Mouse (Mus musculus): ENCODE results near the gene Slc50a1. TPM values are rescaled to one million over a fixed set of nuclear protein-coding genes. Genes with fewer than 3 reads are reported as not detected.

The Slc50a1 gene
- polyA plus RNA-seq, 1 experiment from 2014 or later = 25.8 TPM

DNA sequence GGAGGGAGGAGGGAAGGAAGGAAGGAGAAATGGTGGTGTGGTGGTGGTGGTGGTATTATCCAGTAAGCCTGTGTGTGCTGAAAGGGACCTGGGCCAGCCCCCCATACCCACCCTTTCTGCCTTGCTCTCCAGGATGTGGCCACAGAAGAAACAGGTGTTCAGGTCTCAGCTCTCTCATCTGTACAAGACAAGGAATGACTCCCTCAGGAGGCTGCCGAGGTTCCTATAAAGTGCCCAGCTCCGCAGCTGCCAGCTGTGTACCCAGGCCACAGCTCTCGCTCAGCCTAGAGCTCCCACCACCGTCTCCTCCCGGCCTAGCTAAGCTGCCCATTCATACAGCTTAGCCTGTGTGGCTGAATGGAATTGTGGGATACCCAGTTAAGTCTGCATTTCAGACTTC, 21.9 kb upstream of the Slc50a1 start:
- Histone ChIP-seq H3K4me2 (no peak overlapping the region), H3K36me3 (ENCODE audit: poor library complexity, severe bottlenecking) (no peaks in the 10 kb centered on the region), H3K4me3 (no peak overlapping the region), H3K27ac (no peak overlapping the region), H3K9ac (no peak overlapping the region), H3K4me1 (no peaks in the 10 kb centered on the region), H3K9me3 (replicated peaks) (no peaks in the 10 kb centered on the region), H3K27me3 (no peaks in the 10 kb centered on the region)
- no peak for ATAC-seq
- WGBS = 60% methylated on average over 5 of the region's 5 CpGs

- ATAC-seq = no peak
- no peak overlapping the region for H3K9ac ChIP-seq
- no peaks in the 10 kb centered on the region for H3K9me3 ChIP-seq (replicated peaks)
- H3K4me3 ChIP-seq = no peak overlapping the region
- H3K36me3 ChIP-seq (ENCODE audit: poor library complexity, severe bottlenecking) = no peaks in the 10 kb centered on the region
- H3K4me1 ChIP-seq = no peaks in the 10 kb centered on the region
- 82% methylated on average over 10 of the region's 10 CpGs for WGBS
- no peak overlapping the region for H3K4me2 ChIP-seq
- no peak overlapping the region for H3K27ac ChIP-seq
- no peaks in the 10 kb centered on the region for H3K27me3 ChIP-seq
These were observed 21.5 kb upstream of the Slc50a1 start for GRCm38 (mm10) chr3:89291874-89292273.

DNA sequence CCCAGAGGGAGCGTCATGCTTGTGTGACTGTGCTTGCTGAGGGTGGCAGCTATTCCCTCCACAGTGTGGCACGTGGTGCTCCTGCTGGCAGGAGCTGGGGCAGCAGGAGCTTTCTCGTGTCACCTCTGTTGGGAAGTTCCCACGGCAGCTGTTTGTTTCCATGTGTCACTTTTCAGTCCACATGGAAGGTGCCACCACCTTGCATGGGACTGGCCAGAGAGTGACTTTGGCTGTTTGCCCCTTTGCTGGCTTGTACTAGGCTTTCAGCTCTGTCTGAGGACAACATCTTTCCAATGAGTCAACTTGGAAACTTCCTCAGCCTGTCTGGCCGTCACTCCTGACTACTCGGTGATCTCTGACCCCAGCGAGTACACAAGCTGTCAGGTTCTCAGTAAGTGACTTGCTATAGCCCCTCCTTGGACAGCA, 18.1 kb upstream of the Slc50a1 start:
- Histone ChIP-seq H3K4me1 (no peaks in the 10 kb centered on the region), H3K36me3 (ENCODE audit: poor library complexity, severe bottlenecking) (no peaks in the 10 kb centered on the region), H3K4me3 (no peak overlapping the region), H3K4me2 (no peak overlapping the region), H3K9me3 (replicated peaks) (no peaks in the 10 kb centered on the region), H3K27ac (no peak overlapping the region), H3K27me3 (no peaks in the 10 kb centered on the region), H3K9ac (no peak overlapping the region)
- WGBS = 69% methylated on average over 7 of the region's 7 CpGs
- ATAC-seq = no peak

- 56% methylated on average over 5 of the region's 5 CpGs for WGBS
- H3K4me3 ChIP-seq = no peak overlapping the region
- H3K4me1 ChIP-seq = no peaks in the 10 kb centered on the region
- ATAC-seq = no peak
- H3K27ac ChIP-seq = no peak overlapping the region
- no peaks in the 10 kb centered on the region for H3K27me3 ChIP-seq
- H3K9me3 ChIP-seq (replicated peaks) = no peaks in the 10 kb centered on the region
- no peak overlapping the region for H3K4me2 ChIP-seq
- H3K36me3 ChIP-seq (ENCODE audit: poor library complexity, severe bottlenecking) = no peaks in the 10 kb centered on the region
- H3K9ac ChIP-seq = no peak overlapping the region
These were observed 16.9 kb upstream of the Slc50a1 start for GRCm38 (mm10) chr3:89287286-89287685.

DNA sequence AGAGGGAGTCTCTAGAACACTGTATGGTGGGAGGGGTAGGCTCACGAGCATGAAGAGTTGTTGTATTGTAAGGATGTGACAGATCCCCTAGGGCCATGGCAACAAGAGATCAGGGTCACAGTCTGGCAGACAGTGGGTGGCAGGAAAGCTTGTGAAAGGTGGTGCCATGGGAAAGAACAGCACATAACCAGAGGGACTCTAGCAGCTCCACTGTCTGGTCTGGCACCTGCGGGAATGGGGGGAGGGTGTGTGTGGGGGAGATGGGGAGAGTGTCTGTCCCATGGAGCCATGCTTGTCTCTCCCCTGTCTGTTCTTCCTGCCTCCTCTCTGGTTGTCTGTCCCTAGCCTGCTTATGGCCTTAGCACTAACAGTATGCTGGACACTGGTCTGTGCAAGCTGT, 15.2 kb upstream of the Slc50a1 start:
- peaks cover 13% of the 10 kb centered on the region for H3K4me1 ChIP-seq
- H3K4me3 ChIP-seq = no peak overlapping the region
- no peaks in the 10 kb centered on the region for H3K36me3 ChIP-seq (ENCODE audit: poor library complexity, severe bottlenecking)
- WGBS = 52% methylated on average over 2 of the region's 2 CpGs
- peaks cover 15% of the 10 kb centered on the region for H3K27me3 ChIP-seq
- H3K9me3 ChIP-seq (replicated peaks) = no peaks in the 10 kb centered on the region
- no peak overlapping the region for H3K9ac ChIP-seq
- H3K27ac ChIP-seq = no peak overlapping the region
- ATAC-seq = no peak
- H3K4me2 ChIP-seq = no peak overlapping the region

DNA sequence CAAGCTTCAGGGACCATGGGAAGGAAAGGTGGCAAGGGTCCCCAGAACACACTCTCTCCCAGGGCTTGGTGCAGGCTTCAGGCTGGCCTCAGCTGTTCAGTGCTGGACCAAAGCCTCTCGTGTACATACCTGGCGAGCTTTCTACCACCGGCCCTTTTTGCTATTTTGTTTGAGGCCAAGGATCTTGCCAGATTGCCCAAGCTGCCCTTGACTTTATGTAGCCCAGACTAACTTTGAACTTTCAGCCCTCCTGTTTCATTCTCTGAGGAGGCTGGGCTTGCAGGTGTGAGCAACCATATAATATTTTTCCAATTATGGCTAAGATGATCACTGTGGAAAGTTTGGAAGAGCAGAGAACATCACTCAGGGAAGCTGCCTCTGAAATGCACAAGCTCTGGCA, 13.9 kb upstream of the Slc50a1 start:
- no peak overlapping the region for H3K4me3 ChIP-seq
- no peak overlapping the region for H3K4me2 ChIP-seq
- H3K4me1 ChIP-seq = peaks cover 26% of the 10 kb centered on the region
- peaks cover 21% of the 10 kb centered on the region for H3K27me3 ChIP-seq
- H3K9ac ChIP-seq = no peak overlapping the region
- H3K9me3 ChIP-seq (replicated peaks) = no peaks in the 10 kb centered on the region
- 95% methylated on average over 3 of the region's 3 CpGs for WGBS
- no peaks in the 10 kb centered on the region for H3K36me3 ChIP-seq (ENCODE audit: poor library complexity, severe bottlenecking)
- H3K27ac ChIP-seq = no peak overlapping the region
- no peak for ATAC-seq

- Histone ChIP-seq H3K27me3 (peaks cover 40% of the 10 kb centered on the region), H3K9me3 (replicated peaks) (no peaks in the 10 kb centered on the region), H3K9ac (no peak overlapping the region), H3K4me3 (no peak overlapping the region), H3K4me1 (peaks cover 33% of the 10 kb centered on the region), H3K27ac (no peak overlapping the region), H3K4me2 (no peak overlapping the region), H3K36me3 (ENCODE audit: poor library complexity, severe bottlenecking) (no peaks in the 10 kb centered on the region)
- ATAC-seq = no peak
- WGBS = 28% methylated on average over 4 of the region's 4 CpGs
These were observed 11.9 kb upstream of the Slc50a1 start for GRCm38 (mm10) chr3:89282291-89282643.

DNA sequence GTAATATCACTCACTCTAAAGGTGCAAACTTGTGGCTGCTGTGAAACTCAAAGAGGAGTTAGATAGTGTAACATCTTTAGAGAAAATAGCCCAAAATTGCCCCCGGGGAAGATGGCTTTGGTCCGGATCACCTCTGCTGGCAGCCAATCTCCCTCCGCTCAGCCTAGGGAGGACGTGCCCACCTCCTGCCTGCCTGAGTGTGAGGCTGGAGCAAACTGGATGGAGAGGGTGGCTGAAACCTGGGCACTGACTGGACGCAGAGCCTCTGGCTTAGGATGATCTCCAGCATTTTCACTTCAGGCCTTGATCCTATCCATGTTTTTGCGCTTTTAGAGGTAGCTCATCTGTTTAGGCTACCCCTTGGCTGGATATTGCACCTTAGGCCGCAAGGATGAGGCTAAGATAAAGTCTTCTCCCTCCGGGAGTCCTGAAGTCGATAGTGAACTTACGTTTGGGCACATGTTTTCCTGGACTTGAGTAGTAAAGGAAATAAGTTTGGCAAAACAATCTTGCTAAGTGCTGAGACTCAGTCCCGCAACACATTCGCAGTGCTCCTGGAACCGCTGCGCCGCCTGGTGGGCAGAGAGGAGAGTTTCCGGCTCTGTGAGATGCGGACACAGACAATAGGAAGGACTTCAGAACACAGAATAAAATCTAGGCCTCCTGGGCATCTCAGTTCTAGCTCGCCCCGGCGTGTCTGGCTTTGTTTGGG, 11.4 kb upstream of the Slc50a1 start:
- Histone ChIP-seq H3K27ac (no peak overlapping the region), H3K27me3 (peaks cover 43% of the 10 kb centered on the region)

GRCm38 (mm10) chr3:89280606-89281511, 10.5 kb upstream of the Slc50a1 start, which contains the start of gene Efna1:
Efna1 (minus strand) TSS chr3:89281142.
- no peaks in the 10 kb centered on the region for H3K36me3 ChIP-seq (ENCODE audit: poor library complexity, severe bottlenecking)
- H3K27me3 ChIP-seq = peaks cover 47% of the 10 kb centered on the region
- ATAC-seq = peak; percentile 34; the same call in 1 of the 2 replicates
- H3K4me3 ChIP-seq = peak within 1 kb of the TSS; percentile 49
- H3K4me1 ChIP-seq = peaks cover 37% of the 10 kb centered on the region
- WGBS = 1% methylated on average over 52 of the region's 52 CpGs
- peak within 1 kb of the TSS; percentile 45 for H3K27ac ChIP-seq
- peak within 1 kb of the TSS; percentile 65 for H3K9ac ChIP-seq
- H3K9me3 ChIP-seq (replicated peaks) = no peaks in the 10 kb centered on the region
- peak within 1 kb of the TSS; percentile 95 for H3K4me2 ChIP-seq

More for the DNA sequence above, 11.4 kb upstream of the Slc50a1 start:
- ATAC-seq = peak; percentile 16; the same call in 1 of the 2 replicates
- H3K9ac ChIP-seq = peak overlapping the region; percentile 65; the same call in 1 of the 2 replicates
- WGBS = 12% methylated on average over 20 of the region's 20 CpGs
- H3K4me2 ChIP-seq = peak overlapping the region; percentile 95
- peaks cover 37% of the 10 kb centered on the region for H3K4me1 ChIP-seq
- peak overlapping the region; percentile 49 for H3K4me3 ChIP-seq
- H3K9me3 ChIP-seq (replicated peaks) = no peaks in the 10 kb centered on the region
- H3K36me3 ChIP-seq (ENCODE audit: poor library complexity, severe bottlenecking) = no peaks in the 10 kb centered on the region

GRCm38 (mm10) chr3:89280050-89280605, 9.8 kb upstream of the Slc50a1 start:
- H3K27ac ChIP-seq = peak overlapping the region; percentile 45
- peak; percentile 12 for ATAC-seq
- H3K4me1 ChIP-seq = peaks cover 37% of the 10 kb centered on the region
- H3K4me3 ChIP-seq = peak overlapping the region; percentile 49
- peak overlapping the region; percentile 65 for H3K9ac ChIP-seq
- no peaks in the 10 kb centered on the region for H3K9me3 ChIP-seq (replicated peaks)
- H3K27me3 ChIP-seq = peaks cover 47% of the 10 kb centered on the region
- H3K4me2 ChIP-seq = peak overlapping the region; percentile 95
- WGBS = under 1% methylated on average over 29 of the region's 29 CpGs
- no peaks in the 10 kb centered on the region for H3K36me3 ChIP-seq (ENCODE audit: poor library complexity, severe bottlenecking)

GRCm38 (mm10) chr3:89279153-89279890, 9.0 kb upstream of the Slc50a1 start:
- H3K27ac ChIP-seq = peak overlapping the region; percentile 45
- H3K4me1 ChIP-seq = peaks cover 37% of the 10 kb centered on the region
- no peaks in the 10 kb centered on the region for H3K9me3 ChIP-seq (replicated peaks)
- peak overlapping the region; percentile 95 for H3K4me2 ChIP-seq
- H3K36me3 ChIP-seq (ENCODE audit: poor library complexity, severe bottlenecking) = no peaks in the 10 kb centered on the region
- H3K4me3 ChIP-seq = peak overlapping the region; percentile 49
- 2% methylated on average over 35 of the region's 35 CpGs for whole genome bisulfite sequencing
- peak overlapping the region; percentile 65 for H3K9ac ChIP-seq
- H3K27me3 ChIP-seq = peaks cover 47% of the 10 kb centered on the region
- ATAC-seq = peak; percentile 66
